Mouse (Mus musculus) spleen, postnatal 4 days (tissue): ENCODE results near the gene Mrpl40.

ENCODE experiments used
- DNase-seq, 2 experiments: peaks; one replicate each; pipeline ENCODE4 v3.0.0; 2022; ENCODE audit warnings: low spot score in 2 of 2

The Mrpl40 gene

GRCm38 (mm10) chr16:18828630-18829029, 48.0 kb downstream of the Mrpl40 start:
- no peak for DNase-seq

GRCm38 (mm10) chr16:18822925-18823324, 53.7 kb downstream of the Mrpl40 start:
- DNase-seq, result no peak

- no peak for DNase-seq
These were observed 54.3 kb downstream of the Mrpl40 start for GRCm38 (mm10) chr16:18822356-18822755.
